Mouse (Mus musculus): Measurements from ENCODE around the gene Rplp2.

Gene Rplp2

DNA sequence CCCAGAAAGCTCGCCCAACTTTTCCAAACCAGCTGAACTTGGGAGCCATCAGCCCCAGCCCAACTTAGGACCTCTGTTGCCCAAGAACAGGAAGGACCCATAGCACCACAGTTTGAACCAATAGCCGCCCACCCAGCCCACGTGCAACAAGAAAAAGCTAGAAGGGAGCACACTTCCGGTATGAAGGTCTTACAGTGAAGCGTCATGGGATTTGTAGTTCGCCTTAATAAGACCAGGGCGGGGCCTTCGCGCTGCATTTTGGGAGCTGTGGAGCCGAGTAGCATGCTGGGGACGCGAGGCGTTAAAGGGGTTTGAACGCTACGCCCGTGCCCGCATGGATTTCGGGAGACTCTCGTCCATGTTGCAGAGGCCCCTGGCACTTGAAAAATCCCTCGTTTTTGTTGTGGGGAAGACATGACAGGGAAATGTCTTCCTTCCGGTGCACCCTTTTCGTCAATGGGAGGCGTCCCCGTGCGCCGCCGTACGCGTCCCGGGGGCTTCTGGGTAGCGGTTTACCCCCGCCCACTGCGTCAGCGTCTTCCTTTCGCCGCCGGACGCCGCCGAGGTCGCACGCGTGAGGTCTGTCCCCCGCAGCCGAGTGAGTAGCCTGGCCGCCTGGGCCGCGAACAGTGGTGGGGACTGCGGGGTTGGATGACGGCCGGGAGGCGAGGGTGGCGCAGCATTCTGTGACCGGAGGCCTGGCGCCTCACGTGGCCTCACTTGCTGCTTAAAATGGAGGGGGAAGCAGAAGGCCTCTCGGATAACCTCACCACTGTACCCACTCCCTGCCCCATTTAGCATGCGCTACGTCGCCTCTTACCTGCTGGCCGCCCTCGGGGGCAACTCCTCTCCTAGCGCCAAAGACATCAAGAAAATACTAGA, at the start of gene Rplp2:
Gene Rplp2, plus strand, starts transcription at position 261 of the 882 bp plus-strand sequence.
- ChIA-PET CTCF (interaction anchor here (0.6 to 1.4 kb wide), 18 partner anchors 8 to 177 kb away, joined by 3 to 14 read pairs (median 4); partner anchors contain the start of gene Taldo1 (in 1 of the 4)), POLR2A (interaction anchor here (0.5 to 26.7 kb wide), 68 partner anchors 8 to 1606 kb away, joined by 3 to 944 read pairs (median 4); partner anchors contain the start of genes Cd151 (in 4 of the 4), Chid1 (in 3 of the 4), Cracr2b (in 3 of the 4) and Polr2l (in 3 of the 4))

DNA sequence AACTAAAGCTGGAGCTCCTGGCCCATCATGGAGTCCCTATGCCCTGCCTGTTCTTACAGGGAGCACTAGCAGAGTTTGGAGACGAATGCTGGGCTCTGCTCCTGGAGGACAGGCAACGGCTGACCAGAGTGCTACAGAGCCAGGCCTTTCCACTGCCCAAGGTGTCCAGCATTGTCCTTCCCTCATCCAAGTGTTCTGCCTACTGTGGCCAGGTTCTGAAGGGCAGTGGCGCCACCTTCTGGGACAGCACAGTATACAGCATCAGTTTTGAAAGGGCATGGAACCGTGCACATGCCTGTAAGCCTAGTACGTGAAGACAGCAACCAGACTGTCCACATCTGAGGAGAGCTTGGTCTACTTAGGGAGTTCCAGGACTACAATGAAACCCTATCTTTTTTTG, 43.9 kb upstream of the Rplp2 start:
- CTCF ChIA-PET = interaction anchor here in 3 of 4 experiments (0.5 to 1.7 kb wide), 17 partner anchors 8 to 289 kb away, joined by 3 to 26 read pairs (median 4); partner anchors contain the start of genes Deaf1 (in 1 of the 3), Rnh1 (in 1 of the 3), Sct (in 1 of the 3) and Taldo1 (in 1 of the 3)
- POLR2A ChIA-PET = interaction anchor here in 3 of 4 experiments (0.6 to 3.1 kb wide), 13 partner anchors 11 to 188 kb away, joined by 3 to 27 read pairs (median 4); partner anchors contain the start of genes Taldo1 (in 2 of the 3), Cend1 (in 1 of the 3), Rassf7 (in 1 of the 3) and Slc25a22 (in 1 of the 3)

DNA sequence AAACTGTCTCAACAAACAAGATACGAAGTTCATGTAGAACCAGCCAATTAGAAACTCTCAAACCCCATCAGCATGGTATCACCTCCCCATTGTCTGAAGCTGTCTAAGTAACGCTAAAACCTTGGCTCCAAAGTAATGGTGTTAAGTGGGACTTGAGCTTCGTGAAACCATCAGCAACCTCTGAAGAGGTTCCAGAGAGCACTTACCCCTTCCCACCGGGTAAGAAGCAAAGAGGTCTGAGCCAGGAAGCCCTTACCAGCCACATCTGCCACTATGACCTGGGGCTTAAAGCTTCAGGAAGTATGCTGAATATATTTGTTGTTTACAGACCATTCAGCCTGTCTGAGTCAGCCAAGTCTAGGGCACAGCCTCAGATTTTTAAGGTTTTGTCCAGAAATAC, 41.7 kb upstream of the Rplp2 start:
- POLR2A ChIA-PET = interaction anchor here (0.5 to 1.5 kb wide), 8 partner anchors 10 to 449 kb away, joined by 3 to 9 read pairs (median 4); partner anchors contain the start of gene Taldo1 (in 1 of the 4)
- CTCF ChIA-PET = interaction anchor here (0.6 to 1.5 kb wide), 7 partner anchors 9 to 177 kb away, joined by 3 to 6 read pairs (median 3); no protein-coding TSS in a partner anchor

DNA sequence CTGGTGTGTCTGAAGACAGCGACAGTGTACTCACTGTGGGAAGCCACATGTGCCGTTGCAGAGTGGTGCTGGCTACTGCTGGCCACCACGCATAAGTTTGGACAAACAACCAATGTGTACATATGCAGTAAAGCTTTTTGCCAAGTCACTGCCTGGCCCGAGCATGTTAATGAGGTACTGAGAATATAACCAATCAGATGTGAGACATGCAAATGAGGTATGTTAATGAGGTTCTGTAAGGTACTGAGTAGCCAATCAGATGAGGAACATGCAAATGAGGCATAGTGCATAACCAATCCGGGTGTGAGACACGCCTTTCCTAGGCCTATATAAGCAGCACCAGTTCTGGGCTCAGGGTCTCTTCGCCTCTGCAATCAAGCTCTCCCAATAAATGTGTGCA, 39.5 kb upstream of the Rplp2 start:
- ChIA-PET CTCF (interaction anchor here in 3 of 4 experiments (0.6 to 1.3 kb wide), 4 partner anchors 13 to 848 kb away, joined by 3 to 8 read pairs (median 7); no protein-coding TSS in a partner anchor), POLR2A (interaction anchor here in 2 of 4 experiments (0.7 to 2.3 kb wide), 7 partner anchors 13 to 115 kb away, joined by 3 to 10 read pairs (median 6); partner anchors contain the start of genes Eps8l2 (in 1 of the 2) and Taldo1 (in 1 of the 2))

DNA sequence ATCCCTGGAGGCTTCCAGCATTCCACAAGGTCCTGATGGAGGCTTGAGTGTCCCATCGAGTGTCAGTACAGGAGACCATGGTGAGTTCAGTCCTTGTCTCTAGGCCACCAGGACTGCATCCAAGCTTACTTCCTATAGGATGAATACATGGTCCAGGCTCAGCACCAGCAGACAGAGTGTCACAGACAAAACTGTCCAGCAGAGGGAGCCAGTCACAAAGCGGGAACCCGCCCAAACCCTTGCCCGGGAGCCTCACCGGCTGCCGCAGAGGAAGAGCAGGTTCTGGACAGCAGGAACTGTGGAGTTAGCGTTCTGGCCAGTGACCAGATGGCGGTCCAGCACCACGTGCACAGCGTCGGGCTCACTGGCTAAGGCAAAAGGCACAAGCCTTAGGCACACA, 38.3 kb upstream of the Rplp2 start:
- CTCF ChIA-PET = interaction anchor here (0.5 to 2.6 kb wide), 47 partner anchors 14 to 1020 kb away, joined by 3 to 20 read pairs (median 4); partner anchors contain the start of genes Rplp2 (in 4 of the 4), Taldo1 (in 4 of the 4), Slc25a22 (in 2 of the 4) and Cend1 (in 1 of the 4)
- POLR2A ChIA-PET = interaction anchor here (0.5 to 3.4 kb wide), 22 partner anchors 13 to 269 kb away, joined by 3 to 13 read pairs (median 4); partner anchors contain the start of genes Taldo1 (in 2 of the 4), Eps8l2 (in 1 of the 4), Pidd1 (in 1 of the 4) and Rplp2 (in 1 of the 4)

- POLR2A ChIA-PET = interaction anchor here in 2 of 4 experiments (0.6 to 3.4 kb wide), 6 partner anchors 8 to 44 kb away, joined by 3 to 9 read pairs (median 4); partner anchors contain the start of genes Pidd1 (in 1 of the 2), Pnpla2 (in 1 of the 2) and Taldo1 (in 1 of the 2)
- CTCF ChIA-PET = interaction anchor here in 1 of 4 experiments (0.6 to 2.6 kb wide), 3 partner anchors 18 to 58 kb away, joined by 4 to 20 read pairs (median 7); partner anchors contain the start of genes Rplp2 and Taldo1
Observed at GRCm38 (mm10) chr7:141410631-141411030, 36.5 kb upstream of the Rplp2 start.

DNA sequence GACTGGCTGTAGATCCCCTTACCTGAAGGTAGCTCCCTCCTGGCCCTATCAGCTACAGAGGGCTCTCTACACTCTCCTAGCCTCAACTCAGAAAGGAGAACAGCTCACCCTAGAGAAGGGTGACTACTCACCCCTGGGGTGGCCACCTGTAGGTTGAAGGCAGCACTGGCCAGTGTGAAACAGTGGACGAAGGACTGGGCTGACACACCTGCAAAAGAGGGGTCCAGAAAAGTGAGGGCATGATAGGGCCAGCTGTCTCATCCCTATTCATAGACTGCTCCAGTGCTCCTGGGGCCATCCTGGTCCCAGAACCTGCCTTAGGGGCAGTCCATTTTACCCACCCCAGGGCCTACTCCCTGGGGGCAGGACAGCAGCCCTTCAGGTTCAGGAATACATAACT, 35.5 kb upstream of the Rplp2 start:
- ChIA-PET CTCF (no interaction called here), POLR2A (interaction anchor here in 1 of 4 experiments (0.9 to 3.4 kb wide), 5 partner anchors 19 to 57 kb away, joined by 3 to 9 read pairs (median 5); partner anchors contain the start of genes Pidd1, Pnpla2 and Slc25a22)

GRCm38 (mm10) chr7:141413331-141413730, 33.8 kb upstream of the Rplp2 start:
- POLR2A ChIA-PET = interaction anchor here in 2 of 4 experiments (1.2 to 3.7 kb wide), 7 partner anchors 16 to 62 kb away, joined by 3 to 21 read pairs (median 5); partner anchors contain the start of genes Cend1 (in 1 of the 2), Polr2l (in 1 of the 2), Rplp2 (in 1 of the 2) and Slc25a22 (in 1 of the 2)
- CTCF ChIA-PET = interaction anchor here in 2 of 4 experiments (0.9 to 2.4 kb wide), 3 partner anchors 11 to 1713 kb away, joined by 3 to 8 read pairs (median 4); no protein-coding TSS in a partner anchor

GRCm38 (mm10) chr7:141413809-141414584, 33.2 kb upstream of the Rplp2 start, which contains the start of gene Gatd1:
TSS of gene Gatd1 (minus strand) at chr7:141414136.
- ChIA-PET CTCF (interaction anchor here in 3 of 4 experiments (0.6 to 2.4 kb wide), 9 partner anchors 9 to 1712 kb away, joined by 3 to 10 read pairs (median 6); no protein-coding TSS in a partner anchor), POLR2A (interaction anchor here in 3 of 4 experiments (0.7 to 3.7 kb wide), 26 partner anchors 12 to 460 kb away, joined by 3 to 21 read pairs (median 4); partner anchors contain the start of genes Taldo1 (in 3 of the 3), Cend1 (in 2 of the 3), Rplp2 (in 2 of the 3) and Polr2l (in 1 of the 3))

DNA sequence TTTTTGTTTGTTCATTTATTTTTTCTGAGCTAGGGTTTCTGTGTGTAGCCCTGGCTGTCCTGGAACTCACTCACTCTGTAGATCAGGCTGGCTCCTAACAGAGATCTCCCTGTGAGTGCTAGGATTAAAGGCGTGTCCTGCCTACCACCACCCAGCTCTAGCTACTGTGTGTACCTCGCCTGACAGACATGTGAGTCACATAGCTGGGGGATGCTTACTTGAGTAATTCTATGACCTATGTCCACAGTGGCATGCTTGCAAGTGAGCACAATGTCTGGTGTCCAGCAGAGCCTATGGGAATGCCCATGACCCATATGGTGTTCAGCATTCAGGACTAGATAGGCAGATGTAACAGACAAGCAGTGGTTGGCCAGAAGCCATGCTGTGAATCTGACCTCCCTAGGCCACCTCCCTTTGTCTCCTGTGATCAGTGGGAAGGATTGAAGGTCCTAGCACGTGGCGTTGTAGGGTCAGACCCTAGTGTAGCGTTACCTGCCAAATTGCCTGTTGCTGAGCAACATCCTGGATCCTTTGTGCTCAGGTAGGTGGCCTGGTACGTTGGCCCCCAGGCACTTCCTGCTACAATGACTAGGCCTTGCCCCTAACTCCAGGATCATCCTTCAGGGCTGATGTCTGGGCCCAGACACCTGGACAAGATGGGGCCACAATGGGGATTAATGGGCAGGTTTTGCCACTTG, 30.9 kb upstream of the Rplp2 start:
- ChIA-PET CTCF (interaction anchor here in 2 of 4 experiments (0.5 to 1.3 kb wide), 2 partner anchors 21 to 42 kb away, joined by 3 to 5 read pairs; no protein-coding TSS in a partner anchor), POLR2A (interaction anchor here in 2 of 4 experiments (1.2 to 2.1 kb wide), 4 partner anchors 9 to 268 kb away, joined by 3 to 11 read pairs (median 4); partner anchors contain the start of genes Deaf1 (in 1 of the 2) and Tmem80 (in 1 of the 2))

DNA sequence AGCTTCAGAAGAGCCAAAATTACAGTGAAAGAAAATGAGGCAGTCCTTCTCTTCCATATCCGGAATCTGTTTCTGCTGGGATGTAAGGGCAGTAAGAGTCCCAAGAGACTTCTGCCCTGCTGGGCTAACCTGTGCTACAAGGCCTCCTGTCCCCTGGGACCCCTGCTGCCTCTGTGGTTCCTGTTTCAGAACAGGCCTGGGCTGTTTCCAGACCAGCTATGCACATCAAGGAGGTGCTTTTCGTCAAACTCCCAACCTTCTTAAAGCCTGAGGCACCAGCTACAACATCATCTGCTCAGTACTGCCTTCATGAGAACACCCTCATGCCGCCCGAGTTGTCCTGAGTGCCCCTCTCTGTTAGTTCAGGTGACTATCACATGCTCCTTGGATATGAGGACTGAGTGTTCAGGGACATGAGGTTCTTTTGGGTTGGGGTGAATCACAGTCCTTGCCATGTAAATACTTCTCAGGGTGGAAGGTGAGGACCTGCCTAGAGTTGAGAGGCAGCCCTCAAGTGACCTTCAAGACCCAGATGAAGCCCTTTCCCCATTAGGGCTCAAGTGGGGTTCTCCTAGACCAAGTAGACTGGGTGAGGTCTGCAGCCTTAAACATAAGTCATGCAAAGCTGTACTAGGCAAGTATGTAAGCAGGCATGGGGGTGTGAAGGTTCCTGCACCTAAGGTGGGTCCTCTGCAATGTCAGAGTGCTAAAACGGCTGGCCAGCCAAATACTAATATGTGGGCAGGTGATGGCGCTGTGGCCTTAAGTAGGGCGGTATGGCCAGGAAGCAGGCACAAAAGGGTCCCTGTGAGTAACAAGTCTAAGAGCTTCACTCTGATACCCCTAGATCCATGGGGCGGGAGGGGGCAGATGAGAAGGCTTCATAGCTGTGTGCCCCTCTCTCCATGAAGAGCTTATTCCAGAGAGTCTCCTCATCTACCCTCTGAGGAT, 29.2 kb upstream of the Rplp2 start:
- CTCF ChIA-PET = interaction anchor here in 2 of 4 experiments (0.5 to 0.8 kb wide), 2 partner anchors 41 to 73 kb away, joined by 3 to 4 read pairs; no protein-coding TSS in a partner anchor
- POLR2A ChIA-PET = interaction anchor here in 3 of 4 experiments (0.5 to 4.1 kb wide), 22 partner anchors 8 to 296 kb away, joined by 3 to 24 read pairs (median 3); partner anchors contain the start of genes Cend1 (in 2 of the 3), Rplp2 (in 2 of the 3), Cd151 (in 1 of the 3) and Pnpla2 (in 1 of the 3)

DNA sequence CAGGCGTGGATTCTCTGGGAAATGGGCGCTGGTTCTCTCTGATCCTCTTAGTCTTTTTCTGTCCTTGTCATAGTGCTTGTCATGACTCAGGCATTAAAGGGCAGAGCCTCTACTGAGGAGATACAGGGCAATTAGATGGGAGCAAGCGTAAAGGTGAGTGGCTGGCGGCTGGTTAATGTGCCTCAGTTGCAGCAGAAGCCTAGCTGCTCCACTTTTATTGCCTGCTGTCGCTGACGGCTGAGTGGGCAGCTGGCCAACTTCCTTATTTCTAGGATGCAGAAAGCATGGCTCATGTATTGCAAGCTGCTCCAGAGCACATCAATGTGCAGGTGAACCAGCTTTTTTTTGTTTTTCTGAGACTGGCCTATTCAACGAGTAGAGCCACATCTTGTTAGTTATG, 28.2 kb upstream of the Rplp2 start:
- ChIA-PET POLR2A (interaction anchor here in 2 of 4 experiments (0.6 to 4.1 kb wide), 20 partner anchors 9 to 203 kb away, joined by 3 to 24 read pairs (median 3); partner anchors contain the start of genes Cend1 (in 2 of the 2), Cd151 (in 1 of the 2), Pnpla2 (in 1 of the 2) and Rassf7 (in 1 of the 2)), CTCF (interaction anchor here in 2 of 4 experiments (0.8 to 1.3 kb wide), 2 partner anchors 10 to 40 kb away, joined by 3 to 5 read pairs; partner anchors contain the start of gene Cend1 (in 1 of the 2))

DNA sequence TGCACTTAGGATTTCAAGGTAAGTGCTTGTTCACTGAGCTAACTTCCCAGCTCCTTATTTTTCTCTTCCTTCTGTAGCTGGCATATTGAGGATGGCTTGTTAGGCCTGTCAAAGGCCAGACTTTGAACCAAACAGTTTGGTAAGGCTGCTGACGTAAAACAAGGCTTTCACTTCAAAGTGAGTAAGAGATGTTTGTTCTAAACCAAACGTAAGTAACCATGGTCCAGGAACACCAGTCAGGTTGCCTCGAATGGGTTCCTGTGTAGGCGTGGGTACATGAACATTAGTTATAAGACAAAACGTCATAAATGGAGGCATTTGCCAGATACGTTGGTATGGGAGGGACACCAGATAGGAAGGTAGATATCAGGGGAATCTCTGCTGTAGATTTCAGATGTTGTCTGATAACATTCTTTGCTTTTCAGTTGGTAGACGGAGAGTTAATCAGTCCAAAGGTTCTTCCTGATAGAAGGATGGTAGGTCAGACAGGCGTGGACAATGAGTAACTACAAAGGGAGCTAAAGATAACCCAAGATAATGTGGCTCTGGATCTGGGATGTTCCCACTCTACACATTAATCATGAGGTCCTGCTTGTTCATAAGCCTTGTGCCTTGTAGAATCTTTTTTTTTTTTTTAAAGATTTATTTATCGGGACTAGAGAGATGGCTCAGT, 27.0 kb upstream of the Rplp2 start:
- ChIA-PET POLR2A (interaction anchor here in 3 of 4 experiments (0.7 to 4.1 kb wide), 12 partner anchors 9 to 514 kb away, joined by 3 to 24 read pairs (median 4); partner anchors contain the start of genes Cend1 (in 2 of the 3), Cd151 (in 1 of the 3), Cracr2b (in 1 of the 3) and Pnpla2 (in 1 of the 3)), CTCF (interaction anchor here in 3 of 4 experiments (0.6 to 1.3 kb wide), 4 partner anchors 9 to 1338 kb away, joined by 3 to 5 read pairs (median 4); partner anchors contain the start of gene Cend1 (in 1 of the 3))

DNA sequence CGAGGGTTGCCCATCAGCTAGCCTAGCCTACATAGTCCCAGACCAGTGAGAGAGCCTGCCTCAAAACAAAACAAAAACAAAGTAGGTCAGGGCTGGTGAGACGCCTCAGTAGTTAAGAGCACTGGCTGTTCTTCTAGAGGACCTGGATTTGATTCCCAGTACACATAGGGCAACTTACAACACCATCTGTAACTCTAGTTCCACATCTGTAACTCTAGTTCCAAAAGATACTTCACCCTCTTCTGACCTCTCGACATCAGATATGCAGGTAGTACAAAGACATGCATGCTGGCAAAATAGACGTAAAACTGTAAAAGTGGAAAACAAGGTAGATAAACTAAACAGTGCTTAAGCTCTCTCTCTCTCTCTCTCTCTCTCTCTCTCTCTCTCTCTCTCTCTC, 23.4 kb upstream of the Rplp2 start:
- POLR2A ChIA-PET = interaction anchor here in 1 of 4 experiments (0.6 to 21.5 kb wide), 2 partner anchors 35 to 147 kb away, joined by 3 to 465 read pairs; partner anchors contain the start of genes Cd151, Cracr2b, Pnpla2 and Rplp2
- CTCF ChIA-PET = no interaction called here

Data from embryonic stem cell, embryonic (primary cell).